Mouse (Mus musculus): ENCODE results near the gene Dgki. TPM values are rescaled to one million over a fixed set of nuclear protein-coding genes. Genes with fewer than 3 reads are reported as not detected.

The Dgki gene
- total and polyA plus RNA-seq, 2 experiments from 2014 or later = 4.6 to 26.9 TPM

- ATAC-seq (ENCODE audit: low FRiP score) (no peak), DNase-seq (ENCODE audit: low spot score) (no peak)
- Histone ChIP-seq H3K27me3 (ENCODE audit: insufficient read depth, low read length) (no peaks in the 10 kb centered on the region), H3K27ac (ENCODE audit: low read depth, low read length) (0 out of 2 replicates have a peak overlapping the region, but pooled peaks have one; percentile 32), H3K4me2 (ENCODE audit: low read depth, low read length, poor library complexity, severe bottlenecking) (no peak overlapping the region), H3K4me1 (ENCODE audit: insufficient read depth, low read length) (no peaks in the 10 kb centered on the region), H3K4me3 (ENCODE audit: low read depth, low read length) (no peak overlapping the region), H3K9me3 (ENCODE audit: low read length) (no peaks in the 10 kb centered on the region), H3K36me3 (ENCODE audit: insufficient read depth, low read length) (0 out of 2 replicates have a peak, but pooled peaks cover 2% of the 10 kb centered on the region), H3K9ac (replicated peaks; ENCODE audit: low read length, poor library complexity, severe bottlenecking) (no peak overlapping the region)
- TF ChIP-seq CTCF (IDR thresholded peaks at IDR 0.05) = no peak
- 67% methylated on average over 14 of the region's 14 CpGs for WGBS
These were observed 230.0 kb downstream of the Dgki start for GRCm38 (mm10) chr6:37069836-37070600.

GRCm38 (mm10) chr6:37068737-37069136 lies 231.2 kb downstream of the Dgki start:
- no peak overlapping the region for H3K4me3 ChIP-seq (ENCODE audit: low read depth, low read length)
- 87% methylated on average over 6 of the region's 6 CpGs for WGBS
- TF ChIP-seq CTCF (IDR thresholded peaks at IDR 0.05) = no peak
- no peaks in the 10 kb centered on the region for H3K4me1 ChIP-seq (ENCODE audit: insufficient read depth, low read length)
- H3K36me3 ChIP-seq (ENCODE audit: insufficient read depth, low read length) = 0 out of 2 replicates have a peak, but pooled peaks cover 2% of the 10 kb centered on the region
- DNase-seq (ENCODE audit: low spot score) (peak; percentile 87), ATAC-seq (ENCODE audit: low FRiP score) (no peak)
- no peaks in the 10 kb centered on the region for H3K27me3 ChIP-seq (ENCODE audit: insufficient read depth, low read length)
- no peaks in the 10 kb centered on the region for H3K9me3 ChIP-seq (ENCODE audit: low read length)
- H3K9ac ChIP-seq (replicated peaks; ENCODE audit: low read length, poor library complexity, severe bottlenecking) = no peak overlapping the region
- no peak overlapping the region for H3K27ac ChIP-seq (ENCODE audit: low read depth, low read length)
- no peak overlapping the region for H3K4me2 ChIP-seq (ENCODE audit: low read depth, low read length, poor library complexity, severe bottlenecking)

- H3K9me3 ChIP-seq (ENCODE audit: low read length) = no peaks in the 10 kb centered on the region
- no peaks in the 10 kb centered on the region for H3K27me3 ChIP-seq (ENCODE audit: insufficient read depth, low read length)
- no peak overlapping the region for H3K4me3 ChIP-seq (ENCODE audit: low read depth, low read length)
- no peak overlapping the region for H3K4me2 ChIP-seq (ENCODE audit: low read depth, low read length, poor library complexity, severe bottlenecking)
- H3K27ac ChIP-seq (ENCODE audit: low read depth, low read length) = no peak overlapping the region
- H3K4me1 ChIP-seq (ENCODE audit: insufficient read depth, low read length) = no peaks in the 10 kb centered on the region
- peak; percentile 36 for DNase-seq (ENCODE audit: low spot score)
- no peak for ATAC-seq (ENCODE audit: low FRiP score)
- TF ChIP-seq CTCF (IDR thresholded peaks at IDR 0.05) = no peak
- WGBS = 19% methylated on average over 1 of the region's 1 CpGs
- no peak overlapping the region for H3K9ac ChIP-seq (replicated peaks; ENCODE audit: low read length, poor library complexity, severe bottlenecking)
- H3K36me3 ChIP-seq (ENCODE audit: insufficient read depth, low read length) = 0 out of 2 replicates have a peak, but pooled peaks cover 2% of the 10 kb centered on the region
These were observed 232.6 kb downstream of the Dgki start for GRCm38 (mm10) chr6:37067357-37067756.

GRCm38 (mm10) chr6:37064214-37064830 lies 235.7 kb downstream of the Dgki start:
- Histone ChIP-seq H3K4me3 (ENCODE audit: low read depth, low read length) (no peak overlapping the region), H3K27ac (ENCODE audit: low read depth, low read length) (no peak overlapping the region), H3K36me3 (ENCODE audit: insufficient read depth, low read length) (0 out of 2 replicates have a peak, but pooled peaks cover 2% of the 10 kb centered on the region), H3K9ac (replicated peaks; ENCODE audit: low read length, poor library complexity, severe bottlenecking) (no peak overlapping the region), H3K27me3 (ENCODE audit: insufficient read depth, low read length) (no peaks in the 10 kb centered on the region), H3K4me2 (ENCODE audit: low read depth, low read length, poor library complexity, severe bottlenecking) (no peak overlapping the region), H3K4me1 (ENCODE audit: insufficient read depth, low read length) (no peaks in the 10 kb centered on the region), H3K9me3 (ENCODE audit: low read length) (no peaks in the 10 kb centered on the region)
- DNase-seq (ENCODE audit: low spot score) (no peak), ATAC-seq (ENCODE audit: low FRiP score) (no peak)
- no peak for TF ChIP-seq CTCF (IDR thresholded peaks at IDR 0.05)
- 48% methylated on average over 10 of the region's 10 CpGs for WGBS

GRCm38 (mm10) chr6:37063266-37063665 lies 236.7 kb downstream of the Dgki start:
- Histone ChIP-seq H3K36me3 (ENCODE audit: insufficient read depth, low read length) (0 out of 2 replicates have a peak, but pooled peaks cover 2% of the 10 kb centered on the region), H3K4me3 (ENCODE audit: low read depth, low read length) (no peak overlapping the region), H3K27ac (ENCODE audit: low read depth, low read length) (no peak overlapping the region), H3K27me3 (ENCODE audit: insufficient read depth, low read length) (no peaks in the 10 kb centered on the region), H3K4me2 (ENCODE audit: low read depth, low read length, poor library complexity, severe bottlenecking) (no peak overlapping the region), H3K4me1 (ENCODE audit: insufficient read depth, low read length) (no peaks in the 10 kb centered on the region), H3K9me3 (ENCODE audit: low read length) (no peaks in the 10 kb centered on the region), H3K9ac (replicated peaks; ENCODE audit: low read length, poor library complexity, severe bottlenecking) (no peak overlapping the region)
- 83% methylated on average over 7 of the region's 7 CpGs for WGBS
- DNase-seq (ENCODE audit: low spot score) (no peak), ATAC-seq (ENCODE audit: low FRiP score) (no peak)
- no peak for TF ChIP-seq CTCF (IDR thresholded peaks at IDR 0.05)

GRCm38 (mm10) chr6:37060114-37060513 lies 239.9 kb downstream of the Dgki start:
- H3K9ac ChIP-seq (replicated peaks; ENCODE audit: low read length, poor library complexity, severe bottlenecking) = no peak overlapping the region
- no peak for ATAC-seq (ENCODE audit: low FRiP score)
- H3K4me1 ChIP-seq (ENCODE audit: insufficient read depth, low read length) = no peaks in the 10 kb centered on the region
- H3K27me3 ChIP-seq (ENCODE audit: insufficient read depth, low read length) = no peaks in the 10 kb centered on the region
- H3K4me3 ChIP-seq (ENCODE audit: low read depth, low read length) = no peak overlapping the region
- H3K4me2 ChIP-seq (ENCODE audit: low read depth, low read length, poor library complexity, severe bottlenecking) = no peak overlapping the region
- no peak overlapping the region for H3K27ac ChIP-seq (ENCODE audit: low read depth, low read length)
- no peaks in the 10 kb centered on the region for H3K9me3 ChIP-seq (ENCODE audit: low read length)
- peaks cover 2% of the 10 kb centered on the region; the same call in 1 of the 2 replicates for H3K36me3 ChIP-seq (ENCODE audit: insufficient read depth, low read length)
- 93% methylated on average over 3 of the region's 3 CpGs for WGBS
- no peak for DNase-seq (ENCODE audit: low spot score)
- no peak for TF ChIP-seq CTCF (IDR thresholded peaks at IDR 0.05)
